Mouse (Mus musculus): ENCODE data around the gene Rtca. TPM values are rescaled to one million over a fixed set of nuclear protein-coding genes. Genes with fewer than 3 reads are reported as not detected.

Gene Rtca
- polyA plus RNA-seq, 1 experiment from 2014 or later, result 118 TPM

GRCm38 (mm10) chr3:116512151-116512903 lies 4.3 kb upstream of the Rtca start:
- peak overlapping the region; percentile 65 for H3K4me3 ChIP-seq
- peaks cover 6% of the 10 kb centered on the region; the same call in 1 of the 2 replicates for H3K36me3 ChIP-seq
- peak; percentile 26 for ATAC-seq (ENCODE audit: low read depth)
- H3K9me3 ChIP-seq, result no peaks in the 10 kb centered on the region
- H3K27me3 ChIP-seq, result no peaks in the 10 kb centered on the region
- no peak overlapping the region for H3K27ac ChIP-seq (replicated peaks)
- H3K9ac ChIP-seq, result peak overlapping the region; percentile 78; the same call in 1 of the 2 replicates
- H3K4me2 ChIP-seq, result peak overlapping the region; percentile 70
- WGBS, result 46% methylated on average over 12 of the region's 12 CpGs
- H3K4me1 ChIP-seq (replicated peaks), result peaks cover 12% of the 10 kb centered on the region

GRCm38 (mm10) chr3:116495671-116496070 lies 12.3 kb downstream of the Rtca start:
- ATAC-seq (ENCODE audit: low read depth), result no peak
- H3K4me3 ChIP-seq, result no peak overlapping the region
- no peaks in the 10 kb centered on the region for H3K4me1 ChIP-seq (replicated peaks)
- no peak overlapping the region for H3K9ac ChIP-seq
- no peaks in the 10 kb centered on the region for H3K9me3 ChIP-seq
- 90% methylated on average over 1 of the region's 1 CpGs for WGBS
- H3K36me3 ChIP-seq, result peaks cover 91% of the 10 kb centered on the region
- no peak overlapping the region for H3K4me2 ChIP-seq
- no peak overlapping the region for H3K27ac ChIP-seq (replicated peaks)
- H3K27me3 ChIP-seq, result no peaks in the 10 kb centered on the region

DNA sequence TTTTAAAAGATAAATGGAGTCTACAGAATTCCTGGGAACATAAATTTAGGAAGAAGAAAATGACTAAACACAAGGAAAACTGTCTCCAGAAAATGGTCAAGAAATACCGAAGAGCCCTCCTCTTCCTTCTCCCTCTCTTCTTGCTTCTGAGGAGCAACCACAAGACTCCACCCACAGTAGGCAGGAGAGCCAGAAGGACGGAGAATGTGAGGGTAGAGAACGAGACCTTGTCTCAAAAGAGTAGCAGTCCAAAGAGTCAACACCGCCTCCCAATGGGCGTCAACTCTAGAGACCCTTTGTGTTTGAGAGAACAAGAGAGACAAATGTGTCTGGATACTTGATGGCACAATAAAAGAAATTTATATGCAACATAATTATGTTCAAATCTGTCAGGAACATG lies 14.3 kb downstream of the Rtca start:
- Histone ChIP-seq H3K36me3 (peaks cover 93% of the 10 kb centered on the region), H3K4me1 (replicated peaks) (no peaks in the 10 kb centered on the region), H3K27me3 (no peaks in the 10 kb centered on the region), H3K9me3 (no peaks in the 10 kb centered on the region), H3K27ac (replicated peaks) (no peak overlapping the region), H3K4me2 (no peak overlapping the region), H3K9ac (no peak overlapping the region), H3K4me3 (no peak overlapping the region)
- ATAC-seq (ENCODE audit: low read depth), result no peak
- WGBS, result 54% methylated on average over 5 of the region's 5 CpGs

- no peaks in the 10 kb centered on the region for H3K9me3 ChIP-seq
- 98% methylated on average over 1 of the region's 1 CpGs for whole genome bisulfite sequencing
- no peaks in the 10 kb centered on the region for H3K27me3 ChIP-seq
- no peak overlapping the region for H3K9ac ChIP-seq
- no peak overlapping the region for H3K4me3 ChIP-seq
- H3K36me3 ChIP-seq, result peaks cover 91% of the 10 kb centered on the region
- H3K4me1 ChIP-seq (replicated peaks), result no peaks in the 10 kb centered on the region
- H3K27ac ChIP-seq (replicated peaks), result no peak overlapping the region
- ATAC-seq (ENCODE audit: low read depth), result no peak
- H3K4me2 ChIP-seq, result no peak overlapping the region
These were observed 16.0 kb downstream of the Rtca start for GRCm38 (mm10) chr3:116491923-116492454.

DNA sequence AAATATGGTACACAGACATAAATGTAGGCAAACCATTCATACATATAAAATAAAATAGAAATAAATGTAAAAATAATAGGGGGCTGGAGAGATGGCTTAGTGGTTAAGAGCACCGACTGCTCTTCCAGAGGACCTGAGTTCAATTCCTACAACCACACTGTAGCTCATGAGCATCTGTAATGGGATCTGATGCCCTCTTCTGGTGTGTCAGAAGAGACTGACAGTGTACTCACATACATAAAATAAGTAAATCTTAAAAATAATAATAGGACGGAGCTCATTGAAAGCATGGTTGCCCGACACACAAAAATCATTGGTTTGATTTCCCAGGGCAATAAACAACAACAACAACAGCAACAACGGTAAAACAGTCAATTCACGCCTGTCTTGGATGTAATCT lies 17.1 kb downstream of the Rtca start:
- Histone ChIP-seq H3K27me3 (no peaks in the 10 kb centered on the region), H3K4me1 (replicated peaks) (no peaks in the 10 kb centered on the region), H3K9ac (no peak overlapping the region), H3K36me3 (peaks cover 89% of the 10 kb centered on the region), H3K27ac (replicated peaks) (no peak overlapping the region), H3K4me3 (no peak overlapping the region), H3K9me3 (no peaks in the 10 kb centered on the region), H3K4me2 (no peak overlapping the region)
- WGBS, result 93% methylated on average over 5 of the region's 5 CpGs
- no peak for ATAC-seq (ENCODE audit: low read depth)

DNA sequence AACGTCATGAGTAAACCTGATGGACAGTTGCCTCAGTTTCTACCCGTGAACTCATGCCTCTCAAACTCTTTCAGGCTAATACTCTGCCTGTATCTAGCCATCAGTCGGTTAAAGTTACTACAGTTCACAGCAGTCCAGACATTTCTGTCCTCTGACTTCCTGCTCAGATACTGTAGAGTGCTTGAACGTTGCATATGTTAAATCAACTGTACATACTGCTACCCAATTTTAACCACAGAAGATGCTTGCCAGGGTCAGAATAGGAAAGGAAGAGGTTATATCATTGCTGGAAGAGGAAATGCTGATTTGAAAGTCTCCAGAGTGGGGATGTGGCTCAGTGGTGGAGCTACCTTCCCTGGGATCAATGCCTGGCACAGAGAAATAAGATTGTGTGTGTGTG lies 24.7 kb downstream of the Rtca start:
- no peak for ATAC-seq (ENCODE audit: low read depth)
- H3K27me3 ChIP-seq, result no peaks in the 10 kb centered on the region
- no peak overlapping the region for H3K9ac ChIP-seq
- no peak overlapping the region for H3K27ac ChIP-seq (replicated peaks)
- H3K36me3 ChIP-seq, result peaks cover 24% of the 10 kb centered on the region
- WGBS, result 80% methylated on average over 4 of the region's 4 CpGs
- no peak overlapping the region for H3K4me3 ChIP-seq
- H3K4me1 ChIP-seq (replicated peaks), result no peaks in the 10 kb centered on the region
- no peaks in the 10 kb centered on the region for H3K9me3 ChIP-seq
- H3K4me2 ChIP-seq, result no peak overlapping the region

GRCm38 (mm10) chr3:116482724-116483123 lies 25.3 kb downstream of the Rtca start:
- H3K4me2 ChIP-seq, result no peak overlapping the region
- WGBS, result 81% methylated on average over 3 of the region's 3 CpGs
- no peaks in the 10 kb centered on the region for H3K27me3 ChIP-seq
- no peak overlapping the region for H3K9ac ChIP-seq
- H3K4me3 ChIP-seq, result no peak overlapping the region
- no peak overlapping the region for H3K27ac ChIP-seq (replicated peaks)
- peaks cover 18% of the 10 kb centered on the region for H3K36me3 ChIP-seq
- ATAC-seq (ENCODE audit: low read depth), result no peak
- no peaks in the 10 kb centered on the region for H3K9me3 ChIP-seq
- no peaks in the 10 kb centered on the region for H3K4me1 ChIP-seq (replicated peaks)

DNA sequence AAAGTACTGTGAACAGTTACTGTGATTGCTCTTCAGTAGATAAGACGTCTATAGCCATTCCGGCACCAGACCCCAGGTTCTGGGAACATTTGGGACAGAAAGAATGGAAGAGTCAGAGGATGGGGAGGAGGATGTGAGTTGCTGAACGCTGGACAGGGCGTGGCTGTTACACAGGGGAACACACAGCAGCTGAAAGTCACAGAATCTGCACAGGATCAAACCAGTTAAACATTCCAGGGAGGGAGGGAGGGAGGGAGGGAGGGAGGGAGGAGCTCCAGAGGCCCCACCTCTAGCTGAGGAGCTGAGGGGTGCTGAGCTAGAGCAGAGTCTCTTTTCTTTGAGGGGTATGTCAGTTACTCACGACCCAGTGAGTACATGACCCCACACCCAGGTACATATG lies 27.1 kb downstream of the Rtca start:
- Histone ChIP-seq H3K9me3 (no peaks in the 10 kb centered on the region), H3K4me2 (no peak overlapping the region)

DNA sequence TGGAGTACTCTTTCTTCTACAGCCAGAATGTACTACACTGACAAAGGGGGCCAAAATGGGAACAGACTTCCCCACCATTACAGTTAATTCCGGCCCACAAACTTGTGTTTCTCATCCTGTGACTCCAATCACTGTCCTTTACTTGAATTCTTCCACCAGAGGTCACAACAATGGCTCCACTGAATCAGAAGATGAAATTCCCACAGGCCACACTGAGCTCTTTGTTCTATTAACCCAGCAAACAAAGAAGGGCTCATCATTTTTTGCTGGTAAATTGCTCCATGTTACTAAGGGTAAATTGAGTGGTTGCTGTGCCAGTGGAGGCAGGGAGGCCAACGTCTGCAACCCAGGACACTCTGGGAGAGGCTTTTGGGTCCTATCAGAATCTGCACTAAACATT lies 27.9 kb downstream of the Rtca start:
- H3K9ac ChIP-seq, result no peak overlapping the region
- H3K27ac ChIP-seq (replicated peaks), result no peak overlapping the region
- H3K36me3 ChIP-seq, result peaks cover 4% of the 10 kb centered on the region; the same call in 1 of the 2 replicates
- H3K4me3 ChIP-seq, result no peak overlapping the region
- no peaks in the 10 kb centered on the region for H3K9me3 ChIP-seq
- H3K4me2 ChIP-seq, result no peak overlapping the region
- WGBS, result 14% methylated on average over 2 of the region's 2 CpGs
- no peak for ATAC-seq (ENCODE audit: low read depth)
- H3K4me1 ChIP-seq (replicated peaks), result no peaks in the 10 kb centered on the region
- no peaks in the 10 kb centered on the region for H3K27me3 ChIP-seq

More for the DNA sequence above, 27.1 kb downstream of the Rtca start:
- Histone ChIP-seq H3K4me3 (no peak overlapping the region), H3K27me3 (no peaks in the 10 kb centered on the region), H3K27ac (replicated peaks) (no peak overlapping the region), H3K4me1 (replicated peaks) (no peaks in the 10 kb centered on the region), H3K9ac (no peak overlapping the region), H3K36me3 (peaks cover 4% of the 10 kb centered on the region; the same call in 1 of the 2 replicates)
- no peak for ATAC-seq (ENCODE audit: low read depth)
- WGBS, result 61% methylated on average over 5 of the region's 5 CpGs

DNA sequence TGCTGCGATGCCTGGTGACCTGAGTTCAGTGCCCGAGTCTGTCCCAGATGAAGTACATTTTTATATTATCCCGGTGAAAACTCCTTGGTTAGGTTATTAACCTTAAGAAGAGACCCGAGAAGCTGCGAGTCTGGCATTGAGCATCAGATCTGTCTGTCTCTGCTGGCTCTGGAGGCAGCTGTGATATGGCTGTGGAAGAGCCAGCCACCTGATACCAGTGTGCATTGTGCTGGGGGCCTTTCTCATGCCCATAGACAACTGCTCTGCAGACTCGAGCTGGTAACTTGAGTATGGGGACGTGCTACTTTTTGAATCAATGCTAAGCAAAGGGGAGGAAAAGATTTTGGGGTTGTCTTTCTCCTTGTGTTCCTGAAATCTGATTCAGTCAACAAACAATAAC lies 30.7 kb downstream of the Rtca start:
- H3K36me3 ChIP-seq, result no peaks in the 10 kb centered on the region
- no peak overlapping the region for H3K4me2 ChIP-seq
- no peaks in the 10 kb centered on the region for H3K27me3 ChIP-seq
- no peak overlapping the region for H3K9ac ChIP-seq
- 83% methylated on average over 7 of the region's 7 CpGs for WGBS
- no peaks in the 10 kb centered on the region for H3K4me1 ChIP-seq (replicated peaks)
- H3K9me3 ChIP-seq, result no peaks in the 10 kb centered on the region
- ATAC-seq (ENCODE audit: low read depth), result no peak
- H3K27ac ChIP-seq (replicated peaks), result no peak overlapping the region
- no peak overlapping the region for H3K4me3 ChIP-seq

- Histone ChIP-seq H3K4me2 (no peak overlapping the region), H3K4me3 (no peak overlapping the region), H3K27ac (replicated peaks) (no peak overlapping the region), H3K27me3 (no peaks in the 10 kb centered on the region), H3K9ac (no peak overlapping the region), H3K9me3 (no peaks in the 10 kb centered on the region), H3K4me1 (replicated peaks) (no peaks in the 10 kb centered on the region), H3K36me3 (no peaks in the 10 kb centered on the region)
- no peak for ATAC-seq (ENCODE audit: low read depth)
- 72% methylated on average over 5 of the region's 5 CpGs for WGBS
These were observed 31.2 kb downstream of the Rtca start for GRCm38 (mm10) chr3:116476686-116477298.

DNA sequence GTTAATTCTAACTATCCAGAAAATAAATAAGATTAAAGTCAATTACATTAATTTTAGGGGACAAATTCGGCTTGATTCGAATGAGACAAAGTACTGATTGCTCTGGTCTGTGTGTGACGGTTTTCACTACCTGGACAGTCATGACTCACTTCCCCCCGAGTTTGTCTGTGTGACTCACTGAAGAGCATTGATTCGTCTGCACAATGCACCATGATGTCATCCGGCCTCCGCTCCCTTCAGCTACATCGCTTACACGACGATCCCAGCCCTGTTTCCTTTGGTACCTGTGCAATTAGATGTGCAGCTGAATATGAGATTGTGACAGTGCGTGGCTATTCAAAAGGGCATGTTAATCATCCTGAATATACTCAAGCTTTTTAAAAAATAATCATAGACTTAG lies 33.4 kb downstream of the Rtca start:
- Histone ChIP-seq H3K9ac (no peak overlapping the region), H3K4me3 (no peak overlapping the region), H3K27ac (replicated peaks) (no peak overlapping the region), H3K36me3 (no peaks in the 10 kb centered on the region), H3K27me3 (no peaks in the 10 kb centered on the region), H3K4me2 (no peak overlapping the region), H3K4me1 (replicated peaks) (no peaks in the 10 kb centered on the region), H3K9me3 (no peaks in the 10 kb centered on the region)
- WGBS, result 73% methylated on average over 11 of the region's 11 CpGs
- ATAC-seq (ENCODE audit: low read depth), result no peak
